Mouse (Mus musculus) liver, embryonic 14.5 days (tissue): Measurements from ENCODE around the gene Atp2c1. TPM values are rescaled to one million over a fixed set of nuclear protein-coding genes. Genes with fewer than 3 reads are reported as not detected.

Experiments used
- ATAC-seq: fragments of 200-750 bp; cut with Nextera tagmentation; 2 replicates; pipeline ENCODE4 v1.8.0; 2017; ENCODE audit warnings: moderate number of reproducible peaks, mild to moderate bottlenecking, moderate library complexity; ENCODE audit not compliant: insufficient read depth
- DNase-seq, 3 experiments: peaks; one replicate each; pipeline ENCODE4 v3.0.0-alpha.2; 2012 to 2013; ENCODE audit warnings: low read depth in 3 of 3, low spot score in 3 of 3
- H3K27ac ChIP-seq: fragments of 300-500 bp; sonication (generic); 2 replicates; pipeline ENCODE4 v1.5.1; 2014; ENCODE audit warnings: moderate library complexity, mild to moderate bottlenecking, control low read depth, inconsistent platforms
- H3K27me3 ChIP-seq: fragments of 300-500 bp; sonication (generic); 2 replicates; pipeline ENCODE4 v1.6.1; 2014; ENCODE audit warnings: mild to moderate bottlenecking, low read length, moderate library complexity; ENCODE audit not compliant: control insufficient read depth, insufficient read depth
- H3K36me3 ChIP-seq: fragments of 300-500 bp; sonication (generic); replicated peaks from 2 replicates; pipeline ENCODE4 v1.6.1; 2014; ENCODE audit warnings: low read depth; ENCODE audit not compliant: control insufficient read depth, insufficient read depth
- H3K4me1 ChIP-seq, 2 experiments: fragments of 200-500 bp in 1 of 2; fragments of 300-500 bp in 1 of 2; sonication (generic) in 1 of 2; replicated peaks; 2 replicates each; pipeline ENCODE4 v1.6.1; 2012 to 2014; ENCODE audit warnings: antibody characterized with exemption in 1 of 2, inconsistent platforms in 1 of 2, low read length in 1 of 2; ENCODE audit not compliant: control insufficient read depth in 2 of 2, insufficient read depth in 2 of 2
- H3K4me2 ChIP-seq: fragments of 300-500 bp; sonication (generic); 2 replicates; pipeline ENCODE4 v1.6.1; 2014; ENCODE audit warnings: low read depth, mild to moderate bottlenecking, control low read depth, moderate library complexity
- H3K4me3 ChIP-seq, 2 experiments: fragments of 200-500 bp in 1 of 2; fragments of 300-500 bp in 1 of 2; sonication (generic) in 1 of 2; 2 replicates each; pipeline ENCODE4 v1.5.1; 2012 to 2014; ENCODE audit warnings: low read depth in 2 of 2, low read length in 2 of 2, mild to moderate bottlenecking in 2 of 2, control low read depth in 1 of 2, inconsistent platforms in 1 of 2, moderate library complexity in 1 of 2; ENCODE audit not compliant: insufficient read depth in 1 of 2
- H3K9ac ChIP-seq: fragments of 300-500 bp; sonication (generic); replicated peaks from 2 replicates; pipeline ENCODE4 v1.6.1; 2014; ENCODE audit warnings: mild to moderate bottlenecking, control low read depth, moderate library complexity
- H3K9me3 ChIP-seq: fragments of 300-500 bp; sonication (generic); 2 replicates; pipeline ENCODE4 v1.6.1; 2016; ENCODE audit warnings: low read length, mixed read lengths; ENCODE audit not compliant: control insufficient read depth
- CTCF ChIP-seq: IDR thresholded peaks from 2 replicates; pipeline ENCODE4 v1.5.1; 2016; ENCODE audit warnings: antibody characterized with exemption, low read depth, control low read depth
- EP300 ChIP-seq: IDR thresholded peaks from 2 replicates; pipeline ENCODE4 v1.6.1; 2016; ENCODE audit warnings: antibody characterized with exemption, low read depth
- WGBS: fragments of 180-500 bp; shearing (Covaris S2); extraction: QIAGEN DNeasy Blood & Tissue Kit; methylation state at CpG from one replicate; pipeline ENCODE4 v1.1.7; 2014; ENCODE audit not compliant: insufficient replicate concordance; 5-methylcytosine and 5-hydroxymethylcytosine counted together
- polyA plus RNA-seq, 2 experiments: library from polyadenylated mRNA; depleted of rRNA in 1 of 2; stranded (reverse) in 1 of 2; unstranded in 1 of 2; fragments of >200 nt; fragmentation: Nextera tagmentation in 1 of 2; extraction: Ambion mirVana in 1 of 2; gene quantifications; 2 replicates each; pipeline versions ENCODE4 v1.2.1 to v1.2.3; 2012 to 2014

Gene Atp2c1
- polyA plus RNA-seq, 2 experiments: 11.2 to 16.8 TPM

DNA sequence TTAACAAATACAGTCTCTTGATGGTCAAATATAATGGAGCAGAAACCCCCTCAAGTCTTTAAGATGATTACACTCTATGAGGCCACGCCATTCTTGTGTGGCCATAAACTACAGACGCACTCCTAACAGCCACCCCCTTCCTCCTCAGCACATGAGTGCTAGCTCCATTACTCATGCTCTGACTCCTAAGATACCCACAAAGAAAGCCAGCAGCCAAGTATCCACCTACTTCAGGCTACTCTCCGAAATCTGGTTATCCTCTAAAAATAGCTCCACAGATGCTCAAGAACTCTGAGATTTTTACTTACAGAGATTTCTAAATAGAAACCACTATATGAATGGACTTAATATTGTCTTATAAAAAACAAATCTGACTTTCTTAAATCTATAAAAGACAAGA is 34.4 kb downstream of the Atp2c1 start:
- 72% methylated on average over 3 of the region's 3 CpGs for WGBS
- no peak for DNase-seq
- TF ChIP-seq EP300 (no peak), CTCF (no peak)
- H3K36me3 ChIP-seq: no peaks in the 10 kb centered on the region
- peaks cover 3 to 11% of the 10 kb centered on the region in 2 experiments for H3K4me1 ChIP-seq
- H3K9ac ChIP-seq: no peak overlapping the region
- no peak overlapping the region for H3K27ac ChIP-seq
- H3K4me2 ChIP-seq: no peak overlapping the region
- no peaks in the 10 kb centered on the region for H3K9me3 ChIP-seq
- no peak overlapping the region for H3K4me3 ChIP-seq
- no peaks in the 10 kb centered on the region for H3K27me3 ChIP-seq
- no peak for ATAC-seq

DNA sequence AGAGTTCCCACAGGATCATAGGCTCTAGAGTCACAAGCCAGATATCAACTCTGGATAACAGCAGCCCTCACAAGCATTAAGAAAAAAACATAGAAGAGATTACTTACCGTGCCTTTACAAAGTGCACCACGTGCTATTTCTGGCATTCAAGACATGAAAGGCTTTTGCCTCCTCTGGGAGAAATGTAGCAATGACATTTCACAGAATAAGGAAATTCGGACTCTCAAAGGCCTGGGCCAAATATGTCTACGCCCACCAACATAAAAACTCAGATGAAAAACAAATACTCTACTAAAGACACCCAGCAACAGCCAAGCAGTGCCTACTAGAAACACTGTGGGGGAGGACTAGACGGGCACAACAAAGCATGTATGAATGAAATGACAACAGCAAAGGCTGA is 38.8 kb downstream of the Atp2c1 start:
- Histone ChIP-seq H3K4me3 (no peak overlapping the region), H3K4me1 (peaks cover 15 to 19% of the 10 kb centered on the region in 2 experiments; a peak in 3 of 4 replicates), H3K27me3 (no peaks in the 10 kb centered on the region), H3K9me3 (no peaks in the 10 kb centered on the region), H3K27ac (no peak overlapping the region), H3K9ac (no peak overlapping the region), H3K36me3 (no peaks in the 10 kb centered on the region), H3K4me2 (no peak overlapping the region)
- DNase-seq: no peak
- WGBS: 68% methylated on average over 5 of the region's 5 CpGs
- TF ChIP-seq CTCF (no peak), EP300 (no peak)
- ATAC-seq: no peak

DNA sequence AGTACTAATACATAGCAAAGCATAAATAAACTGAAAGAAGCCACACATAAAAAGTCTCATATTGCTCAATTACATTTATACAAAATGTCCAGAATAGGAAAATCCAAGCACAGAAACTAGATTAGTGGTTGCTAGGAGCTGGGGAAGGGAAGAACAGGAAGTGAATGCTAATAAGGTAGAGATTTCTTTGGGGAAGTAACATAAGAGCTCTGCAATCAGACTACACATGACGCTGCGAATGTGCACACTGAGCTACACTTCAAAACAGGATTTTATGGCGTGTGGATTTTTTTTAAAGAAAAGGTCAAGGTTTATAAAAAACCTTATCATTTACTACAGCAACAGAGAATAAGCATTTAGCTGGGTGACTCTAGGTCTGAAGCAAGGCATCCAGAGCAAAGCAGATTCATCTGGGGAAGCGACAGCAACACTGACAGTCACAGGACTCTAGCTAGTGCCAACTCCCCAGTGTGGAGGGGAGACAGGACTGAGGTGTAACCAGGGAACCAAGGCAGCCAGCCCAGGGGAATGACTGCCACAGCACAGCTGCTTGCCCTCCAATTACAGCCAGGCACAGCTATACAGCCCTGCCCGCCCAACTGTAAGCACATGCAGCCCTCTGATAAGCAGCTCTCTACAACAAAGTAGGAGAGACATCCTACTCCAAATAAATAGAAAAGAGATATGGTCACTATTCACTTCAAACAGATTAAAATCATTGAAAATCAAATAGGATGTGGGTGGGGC is 42.6 kb downstream of the Atp2c1 start:
- peak overlapping the region; percentile 29 for H3K27ac ChIP-seq
- ATAC-seq (peak; percentile 95), DNase-seq (peak; percentile 42 to 45 (median 45))
- H3K4me1 ChIP-seq: peaks cover 15 to 30% of the 10 kb centered on the region in 2 experiments; a peak in 3 of 4 replicates
- H3K4me3 ChIP-seq: no peak overlapping the region
- no peaks in the 10 kb centered on the region for H3K9me3 ChIP-seq
- no peak overlapping the region; the same call in 1 of the 2 replicates for H3K9ac ChIP-seq
- H3K27me3 ChIP-seq: no peaks in the 10 kb centered on the region
- peak overlapping the region; percentile 29 for H3K4me2 ChIP-seq
- TF ChIP-seq EP300: peak; percentile 73
- no peak for TF ChIP-seq CTCF
- H3K36me3 ChIP-seq: no peaks in the 10 kb centered on the region
- 21% methylated on average over 5 of the region's 5 CpGs for WGBS

DNA sequence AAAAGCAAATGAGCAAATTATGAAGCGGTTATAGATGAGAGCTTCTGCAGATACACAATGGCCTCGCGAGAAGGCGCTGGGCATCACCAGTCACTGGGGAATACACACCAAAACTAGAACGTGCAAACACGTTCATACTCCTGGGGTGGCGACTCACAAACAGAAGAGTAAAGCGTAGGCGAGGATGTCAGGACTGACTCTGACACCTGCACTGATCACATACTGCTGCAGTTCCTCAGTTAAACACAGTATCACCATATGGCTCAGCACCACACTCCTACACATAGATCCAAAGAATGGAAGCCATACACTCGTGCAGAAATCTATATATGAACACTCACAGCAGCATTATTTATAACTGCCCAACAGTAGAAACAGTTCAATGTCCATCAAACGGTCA is 43.2 kb downstream of the Atp2c1 start:
- no peak for ATAC-seq
- H3K27ac ChIP-seq: no peak overlapping the region
- H3K4me3 ChIP-seq: no peak overlapping the region
- no peak overlapping the region for H3K4me2 ChIP-seq
- 81% methylated on average over 11 of the region's 11 CpGs for WGBS
- H3K36me3 ChIP-seq: no peaks in the 10 kb centered on the region
- no peaks in the 10 kb centered on the region for H3K9me3 ChIP-seq
- DNase-seq: no peak
- H3K9ac ChIP-seq: no peak overlapping the region
- TF ChIP-seq EP300: no peak
- peaks cover 15 to 31% of the 10 kb centered on the region in 2 experiments; a peak in 3 of 4 replicates for H3K4me1 ChIP-seq
- no peaks in the 10 kb centered on the region for H3K27me3 ChIP-seq

DNA sequence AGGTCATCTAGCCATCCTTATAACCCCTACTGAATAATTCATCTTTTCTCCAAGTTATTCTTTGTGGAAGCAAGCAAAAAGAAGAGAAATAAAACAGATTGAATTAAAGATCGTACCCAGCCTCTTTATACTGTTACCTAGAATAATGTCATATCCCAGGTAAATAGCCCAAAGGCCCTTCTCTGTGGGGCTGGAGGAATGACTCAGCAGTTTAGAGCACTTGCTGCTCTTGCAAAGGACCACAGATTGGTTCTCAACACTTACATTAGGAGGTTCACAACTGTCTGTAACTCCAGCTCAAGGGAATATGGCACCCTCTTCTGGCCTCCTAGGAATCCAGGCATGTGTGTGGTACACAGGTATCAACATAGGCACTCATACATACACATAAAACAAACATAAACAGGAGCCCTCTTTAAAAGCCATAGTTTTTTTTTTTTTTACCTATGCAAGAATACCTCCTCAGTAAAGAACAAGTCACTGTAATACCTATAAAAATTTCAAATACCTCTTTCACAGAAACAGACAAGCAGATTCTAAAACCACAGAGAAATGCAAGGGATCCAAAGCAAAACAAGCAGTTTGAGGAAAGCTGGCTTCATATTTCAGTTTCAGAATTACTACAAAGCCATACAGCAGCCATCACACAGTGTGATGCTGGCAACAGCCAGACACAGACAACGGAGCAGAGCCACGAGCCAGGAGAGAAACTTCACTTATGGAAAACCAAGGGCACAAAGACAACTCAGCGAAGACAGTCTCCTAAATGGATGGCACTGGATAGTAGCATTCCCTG is 44.2 kb downstream of the Atp2c1 start:
- DNase-seq: peak in 2 of 3 experiments; percentile 32 to 33
- 82% methylated on average over 4 of the region's 4 CpGs for WGBS
- H3K27ac ChIP-seq: no peak overlapping the region
- H3K36me3 ChIP-seq: no peaks in the 10 kb centered on the region
- ATAC-seq: no peak
- H3K9ac ChIP-seq: no peak overlapping the region
- H3K4me3 ChIP-seq: no peak overlapping the region
- H3K4me2 ChIP-seq: no peak overlapping the region
- H3K27me3 ChIP-seq: no peaks in the 10 kb centered on the region
- no peaks in the 10 kb centered on the region for H3K9me3 ChIP-seq
- TF ChIP-seq CTCF (no peak), EP300 (no peak)
- peaks cover 15 to 34% of the 10 kb centered on the region in 2 experiments; a peak in 3 of 4 replicates for H3K4me1 ChIP-seq
